Comparison of ENCODE assay signal across 19 mouse cellular contexts in the genomic region with DNA sequence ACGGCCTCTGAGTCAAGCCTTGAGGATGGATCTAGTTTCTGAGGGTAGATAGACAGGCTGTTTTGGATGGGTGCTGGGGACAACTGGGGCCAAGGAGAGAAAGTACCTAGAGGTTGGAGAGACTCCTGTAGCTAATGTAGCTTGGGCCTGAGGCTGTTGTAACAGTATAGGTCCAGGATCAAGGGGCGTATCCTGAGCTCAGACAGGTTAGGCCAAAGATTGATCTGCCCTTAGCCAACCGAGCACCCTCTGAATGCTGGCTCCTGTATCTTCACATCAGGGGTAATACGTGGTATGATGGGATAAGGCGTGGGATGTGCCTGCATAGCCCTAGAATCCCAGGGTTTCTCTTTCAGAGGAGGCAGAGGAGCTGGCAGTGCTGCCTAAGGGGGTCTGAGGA. TPM values are rescaled to one million over a fixed set of nuclear protein-coding genes. Genes with fewer than 3 reads are reported as not detected.
DNase-seq lines count a peak whose midpoint lies in the region; ATAC-seq and TF ChIP-seq lines count a peak whose summit lies in the region.
"Had no signal": no experiment of that assay in that cellular context is flagged by ENCODE, and none has a peak within 500 bp of the region (broad histone marks: within the 10 kb centered on the region; RNA-seq: fewer than 3 reads in every experiment).

No protein-coding gene starts in this region.

- peaks cover 33% of the 10 kb centered on the region for H3K36me3 ChIP-seq in intestine, embryonic 14.5 days (ENCODE audit: control insufficient read depth, insufficient read depth, low read length)
- H3K36me3 ChIP-seq in intestine, postnatal 0 days (ENCODE audit: control insufficient read depth, insufficient read depth): no peaks in the 10 kb centered on the region
- no peaks in the 10 kb centered on the region for H3K36me3 ChIP-seq in liver, adult 2 months (ENCODE audit: control insufficient read depth, insufficient read depth, low read length)
- H3K36me3 ChIP-seq in embryonic facial prominence, embryonic 10.5 days (replicated peaks): peaks cover 13% of the 10 kb centered on the region; the same call in 1 of the 2 replicates
- no peaks in the 10 kb centered on the region for H3K36me3 ChIP-seq in stomach, embryonic 16.5 days (ENCODE audit: control insufficient read depth, insufficient read depth, low read length)
- H3K36me3 ChIP-seq in forebrain, embryonic 15.5 days: no peaks in the 10 kb centered on the region
- H3K36me3 ChIP-seq: forebrain, embryonic 12.5 days; heart, embryonic 12.5 days had no signal

- no peak overlapping the region for H3K4me3 ChIP-seq in intestine, embryonic 14.5 days (ENCODE audit: low read depth, low read length)
- no peak overlapping the region for H3K4me3 ChIP-seq in intestine, postnatal 0 days (ENCODE audit: low read depth, low read length)
- no peak overlapping the region for H3K4me3 ChIP-seq in liver, adult 2 months (ENCODE audit: insufficient read depth, low read depth, low read length)
- H3K4me3 ChIP-seq in embryonic facial prominence, embryonic 10.5 days: no peak overlapping the region
- H3K4me3 ChIP-seq in stomach, embryonic 16.5 days (replicated peaks; ENCODE audit: low read length): no peak overlapping the region
- H3K4me3 ChIP-seq in forebrain, embryonic 15.5 days: no peak overlapping the region
- H3K4me3 ChIP-seq: embryonic facial prominence, embryonic 13.5 days; forebrain, embryonic 12.5 days; heart, adult 2 months; heart, embryonic 12.5 days had no signal

- no peaks in the 10 kb centered on the region for H3K79me2 ChIP-seq in liver, adult 2 months (ENCODE audit: control insufficient read depth, insufficient read depth, low read length)

- 90% methylated on average over 5 of the region's 5 CpGs for WGBS in intestine, embryonic 14.5 days
- 90% methylated on average over 5 of the region's 5 CpGs for WGBS in intestine, postnatal 0 days
- WGBS in liver, adult 2 months: 46% methylated on average over 5 of the region's 5 CpGs
- WGBS in embryonic facial prominence, embryonic 10.5 days: 91% methylated on average over 5 of the region's 5 CpGs
- WGBS in stomach, embryonic 16.5 days: 88% methylated on average over 5 of the region's 5 CpGs
- 96% methylated on average over 5 of the region's 5 CpGs for WGBS in forebrain, embryonic 15.5 days

- no peaks in the 10 kb centered on the region for H3K9me3 ChIP-seq in intestine, embryonic 14.5 days (ENCODE audit: control insufficient read depth, low read length)
- no peaks in the 10 kb centered on the region for H3K9me3 ChIP-seq in intestine, postnatal 0 days (ENCODE audit: control insufficient read depth)
- no peaks in the 10 kb centered on the region for H3K9me3 ChIP-seq in embryonic facial prominence, embryonic 10.5 days
- H3K9me3 ChIP-seq in stomach, embryonic 16.5 days (replicated peaks; ENCODE audit: control insufficient read depth, low read length): no peaks in the 10 kb centered on the region
- no peaks in the 10 kb centered on the region for H3K9me3 ChIP-seq in forebrain, embryonic 15.5 days
- H3K9me3 ChIP-seq: embryonic facial prominence, embryonic 13.5 days; forebrain, embryonic 12.5 days; heart, embryonic 12.5 days had no signal

- TF ChIP-seq CTCF in intestine, postnatal 0 days (IDR thresholded peaks at IDR 0.05; ENCODE audit: low read depth): no peak
- no peak for TF ChIP-seq CTCF in liver, adult 2 months (IDR thresholded peaks at IDR 0.05; ENCODE audit: low read depth, low read length)

- H3K27me3 ChIP-seq in intestine, embryonic 14.5 days (replicated peaks; ENCODE audit: control insufficient read depth, insufficient read depth, low read length): no peaks in the 10 kb centered on the region
- no peaks in the 10 kb centered on the region for H3K27me3 ChIP-seq in intestine, postnatal 0 days (replicated peaks; ENCODE audit: control insufficient read depth, insufficient read depth, low read length)
- no peaks in the 10 kb centered on the region for H3K27me3 ChIP-seq in liver, adult 2 months (ENCODE audit: control insufficient read depth, insufficient read depth, low read length)
- H3K27me3 ChIP-seq in embryonic facial prominence, embryonic 10.5 days (replicated peaks; ENCODE audit: low read depth, poor library complexity, severe bottlenecking): no peaks in the 10 kb centered on the region
- H3K27me3 ChIP-seq in stomach, embryonic 16.5 days (ENCODE audit: control insufficient read depth, insufficient read depth, low read length): no peaks in the 10 kb centered on the region
- no peaks in the 10 kb centered on the region for H3K27me3 ChIP-seq in forebrain, embryonic 15.5 days
- H3K27me3 ChIP-seq: embryonic facial prominence, embryonic 13.5 days; forebrain, embryonic 12.5 days; heart, embryonic 12.5 days had no signal

- H3K4me1 ChIP-seq in intestine, embryonic 14.5 days (replicated peaks; ENCODE audit: control insufficient read depth, insufficient read depth, low read length): peaks cover 25% of the 10 kb centered on the region
- peaks cover 14% of the 10 kb centered on the region for H3K4me1 ChIP-seq in intestine, postnatal 0 days (replicated peaks; ENCODE audit: control insufficient read depth, insufficient read depth, low read length)
- peaks cover 63% of the 10 kb centered on the region for H3K4me1 ChIP-seq in liver, adult 2 months (ENCODE audit: control insufficient read depth, insufficient read depth, low read length)
- H3K4me1 ChIP-seq in embryonic facial prominence, embryonic 10.5 days: peaks cover 60% of the 10 kb centered on the region
- peaks cover 38% of the 10 kb centered on the region for H3K4me1 ChIP-seq in stomach, embryonic 16.5 days (ENCODE audit: control insufficient read depth, insufficient read depth, low read length)
- peaks cover 35% of the 10 kb centered on the region for H3K4me1 ChIP-seq in forebrain, embryonic 15.5 days

- DNase-seq in intestine, embryonic 14.5 days (ENCODE audit: low spot score): no peak
- DNase-seq in liver, adult 2 months (ENCODE audit: extremely low read depth, low read depth, low spot score): peak; percentile 71
- DNase-seq in liver: no peak
- no peak for DNase-seq in embryonic facial prominence, embryonic 10.5 days (ENCODE audit: low spot score)
- DNase-seq: adrenal gland, postnatal 14 days; cerebellum, adult 11-12 months; cerebellum, adult 9-10 months; cerebellum, postnatal 25 days; forebrain, postnatal 0 days; gastrocnemius, postnatal 14 days; heart, adult 2 months; heart, postnatal 36 days had no signal

- peak overlapping the region; percentile 83; the same call in 1 of the 2 replicates for H3K27ac ChIP-seq in intestine, embryonic 14.5 days (ENCODE audit: low read depth)
- H3K27ac ChIP-seq in intestine, postnatal 0 days (ENCODE audit: low read depth, low read length): no peak overlapping the region
- peak overlapping the region; percentile 80 for H3K27ac ChIP-seq in liver, adult 2 months (replicated peaks; ENCODE audit: insufficient read depth, low read depth, low read length)
- peak overlapping the region; percentile 48 for H3K27ac ChIP-seq in embryonic facial prominence, embryonic 10.5 days (replicated peaks)
- peak overlapping the region; percentile 69 for H3K27ac ChIP-seq in stomach, embryonic 16.5 days (ENCODE audit: low read length)
- H3K27ac ChIP-seq in forebrain, embryonic 15.5 days (replicated peaks): no peak overlapping the region
- H3K27ac ChIP-seq: forebrain, embryonic 12.5 days; heart, adult 2 months had no signal

- no peak for TF ChIP-seq POLR2A in liver, adult 2 months (IDR thresholded peaks at IDR 0.05; ENCODE audit: extremely low read depth, insufficient read depth, low read length)

- no peak for ATAC-seq in intestine, embryonic 14.5 days (replicated peaks; ENCODE audit: low FRiP score, low TSS enrichment, low read depth)
- ATAC-seq in intestine, postnatal 0 days: no peak
- no peak for ATAC-seq in stomach, embryonic 16.5 days (ENCODE audit: insufficient read depth, low FRiP score)
- no peak for ATAC-seq in forebrain, embryonic 15.5 days (replicated peaks)
- ATAC-seq: forebrain, postnatal 0 days had no signal

- H3K4me2 ChIP-seq in intestine, embryonic 14.5 days (ENCODE audit: low read length): no peak overlapping the region
- no peak overlapping the region for H3K4me2 ChIP-seq in intestine, postnatal 0 days (replicated peaks; ENCODE audit: low read depth)
- no peak overlapping the region for H3K4me2 ChIP-seq in stomach, embryonic 16.5 days (ENCODE audit: low read depth, low read length)
- no peak overlapping the region for H3K4me2 ChIP-seq in forebrain, embryonic 15.5 days (replicated peaks)
- H3K4me2 ChIP-seq: embryonic facial prominence, embryonic 13.5 days; forebrain, embryonic 12.5 days; heart, embryonic 12.5 days had no signal

- H3K9ac ChIP-seq in intestine, embryonic 14.5 days (ENCODE audit: low read length): no peak overlapping the region
- no peak overlapping the region for H3K9ac ChIP-seq in intestine, postnatal 0 days (ENCODE audit: low read depth, low read length)
- no peak overlapping the region for H3K9ac ChIP-seq in liver, adult 2 months (ENCODE audit: low read depth, low read length)
- no peak overlapping the region for H3K9ac ChIP-seq in stomach, embryonic 16.5 days (ENCODE audit: low read length)
- no peak overlapping the region for H3K9ac ChIP-seq in forebrain, embryonic 15.5 days (replicated peaks)
- H3K9ac ChIP-seq: embryonic facial prominence, embryonic 13.5 days; forebrain, embryonic 12.5 days; forebrain, postnatal 0 days; heart, embryonic 12.5 days had no signal

RNA-seq across cellular contexts. Expression of a gene that starts 21.0 kb away (rescaled TPM):
- 18.5 and 21.2 TPM in 2 replicates for polyA plus RNA-seq in intestine, embryonic 14.5 days (2014; fragmentation: Nextera tagmentation; extraction: Ambion mirVana)
- polyA plus RNA-seq in intestine, postnatal 0 days (2015; fragmentation: Nextera tagmentation; extraction: Ambion mirVana): 5.0 and 7.2 TPM in 2 replicates
- total RNA-seq in liver, adult 2 months (2014; rRNA removed): 1.7 and 2.2 TPM in 2 replicates
- polyA plus RNA-seq in liver, adult 2 months (2012; rRNA removed): 4.1 and 5.4 TPM in 2 replicates
- 4.3 and 5.3 TPM in 2 replicates for polyA plus RNA-seq in embryonic facial prominence, embryonic 10.5 days (2016; fragmentation: Nextera tagmentation; extraction: Ambion mirVana)
- 13.3 and 15.0 TPM in 2 replicates for polyA plus RNA-seq in stomach, embryonic 16.5 days (2015; fragmentation: Nextera tagmentation; extraction: Ambion mirVana)
- 1.3 and 1.4 TPM in 2 replicates for polyA plus RNA-seq in forebrain, embryonic 15.5 days (2015; fragmentation: Nextera tagmentation; extraction: Ambion mirVana)
- total RNA-seq: MEL had no signal

Comparison
In these comparisons a context has a peak if more than half of its experiments do, and no peak if none do; other contexts are left out.
1. H3K27ac ChIP-seq: peak in intestine, embryonic 14.5 days (single experiment), liver, adult 2 months (single experiment), embryonic facial prominence, embryonic 10.5 days (single experiment) and stomach, embryonic 16.5 days (single experiment); none in intestine, postnatal 0 days (single experiment) and forebrain, embryonic 15.5 days (single experiment).